Mouse (Mus musculus): ENCODE results near the gene Spns2.

DNA sequence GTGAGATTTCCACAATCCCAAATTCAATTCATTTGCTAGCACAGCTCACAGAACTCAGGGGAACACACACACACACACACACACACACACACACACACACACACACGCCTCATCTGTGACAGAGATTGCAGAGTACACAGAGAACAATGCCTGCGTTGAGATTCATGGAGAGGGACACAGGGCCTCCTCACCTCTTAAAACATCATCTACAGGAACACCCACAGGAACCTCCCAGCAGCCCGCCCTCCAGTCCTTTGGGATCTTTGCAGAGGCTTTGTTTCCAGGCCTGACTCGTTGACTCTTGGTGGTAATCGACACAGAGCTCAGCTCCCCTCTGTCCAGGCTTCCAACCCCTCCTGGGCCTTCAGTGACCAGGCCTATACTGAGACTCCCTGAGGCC lies 12.5 kb downstream of the Spns2 start:
- TF ChIP-seq GATA1 (IDR thresholded peaks at IDR 0.05; ENCODE audit: borderline replicate concordance, low read length) (no peak), FLI1 (IDR thresholded peaks at IDR 0.05; ENCODE audit: low read length) (no peak)
